Mouse (Mus musculus) embryonic stem cell, embryonic (primary cell): ENCODE data around the gene Rela.

Source experiments
- CTCF ChIA-PET, 4 experiments: fragments of 300-600 bp in 2 of 4; fragments of 350-600 bp in 2 of 4; sonication (Branson Sonifier 250); formaldehyde crosslinking; loops; one replicate each; lab custom pipeline; 2022; ENCODE audit warnings: inconsistent platforms in 2 of 4; lab: Charles Lee
- POLR2A ChIA-PET, 4 experiments: fragments of 300-600 bp in 2 of 4; fragments of 350-600 bp in 2 of 4; sonication (Branson Sonifier 250); formaldehyde crosslinking; loops; one replicate each; lab custom pipeline; 2022; ENCODE audit warnings: antibody characterized with exemption in 4 of 4, inconsistent platforms in 1 of 4; lab: Charles Lee

The Rela gene

GRCm38 (mm10) chr19:5647791-5648190, 10.5 kb downstream of the Rela start:
- CTCF ChIA-PET: interaction anchor here in 3 of 4 experiments (0.5 to 2.9 kb wide), 8 partner anchors 16 to 123 kb away, joined by 3 to 11 read pairs (median 3); partner anchors contain the start of genes Ap5b1 (in 2 of the 3), Ehbp1l1 (in 1 of the 3), Scyl1 (in 1 of the 3) and Sipa1 (in 1 of the 3)
- POLR2A ChIA-PET: interaction anchor here (0.5 to 10.2 kb wide), 37 partner anchors 7 to 865 kb away, joined by 3 to 99 read pairs (median 5); partner anchors contain the start of genes Rela (in 3 of the 4), Sipa1 (in 3 of the 4), Cfl1 (in 2 of the 4) and Mus81 (in 2 of the 4)

- ChIA-PET POLR2A (interaction anchor here (0.6 to 10.2 kb wide), 70 partner anchors 8 to 566 kb away, joined by 3 to 99 read pairs (median 4); partner anchors contain the start of genes Rela (in 4 of the 4), Sipa1 (in 4 of the 4), Map3k11 (in 3 of the 4) and Pcnx3 (in 3 of the 4)), CTCF (interaction anchor here (0.5 to 2.9 kb wide), 16 partner anchors 15 to 612 kb away, joined by 3 to 11 read pairs (median 3); partner anchors contain the start of genes Ap5b1 (in 2 of the 4), Ehbp1l1 (in 1 of the 4), Sipa1 (in 1 of the 4) and Snx32 (in 1 of the 4))
Measured at GRCm38 (mm10) chr19:5648401-5649297, 11.4 kb downstream of the Rela start.

GRCm38 (mm10) chr19:5649298-5649741, 12.0 kb downstream of the Rela start:
- ChIA-PET CTCF (interaction anchor here in 3 of 4 experiments (0.7 to 2.3 kb wide), 10 partner anchors 43 to 612 kb away, joined by 3 to 7 read pairs (median 4); partner anchors contain the start of genes Ap5b1 (in 1 of the 3) and Ehbp1l1 (in 1 of the 3)), POLR2A (interaction anchor here (0.6 to 10.2 kb wide), 49 partner anchors 8 to 567 kb away, joined by 3 to 99 read pairs (median 5); partner anchors contain the start of genes Sipa1 (in 4 of the 4), Rela (in 3 of the 4), Kat5 (in 2 of the 4) and Map3k11 (in 2 of the 4))

GRCm38 (mm10) chr19:5651502-5652274, 14.4 kb downstream of the Rela start:
- ChIA-PET CTCF (interaction anchor here in 2 of 4 experiments (0.6 to 1.0 kb wide), 2 partner anchors 29 to 108 kb away, joined by 3 to 4 read pairs; no protein-coding TSS in a partner anchor), POLR2A (interaction anchor here in 2 of 4 experiments (0.6 to 10.2 kb wide), 8 partner anchors 8 to 241 kb away, joined by 3 to 99 read pairs (median 4); partner anchors contain the start of genes Kat5 (in 1 of the 2), Map3k11 (in 1 of the 2), Pcnx3 (in 1 of the 2) and Sipa1 (in 1 of the 2))

- CTCF ChIA-PET: interaction anchor here in 3 of 4 experiments (0.6 to 1.0 kb wide), 4 partner anchors 10 to 1353 kb away, joined by 3 to 11 read pairs (median 4); no protein-coding TSS in a partner anchor
- POLR2A ChIA-PET: interaction anchor here in 3 of 4 experiments (0.5 to 10.2 kb wide), 11 partner anchors 9 to 223 kb away, joined by 3 to 99 read pairs (median 4); partner anchors contain the start of genes Ehbp1l1 (in 1 of the 3), Frmd8 (in 1 of the 3), Map3k11 (in 1 of the 3) and Pcnx3 (in 1 of the 3)
Measured at GRCm38 (mm10) chr19:5652570-5652969, 15.3 kb downstream of the Rela start.

- ChIA-PET POLR2A (interaction anchor here (0.6 to 10.2 kb wide), 38 partner anchors 7 to 431 kb away, joined by 3 to 99 read pairs (median 4); partner anchors contain the start of genes Map3k11 (in 2 of the 4), Mus81 (in 2 of the 4), Pcnx3 (in 2 of the 4) and Sipa1 (in 2 of the 4)), CTCF (interaction anchor here in 3 of 4 experiments (0.6 to 1.3 kb wide), 8 partner anchors 9 to 936 kb away, joined by 3 to 7 read pairs (median 4); partner anchors contain the start of genes Mus81 (in 1 of the 3) and Sipa1 (in 1 of the 3))
Measured at GRCm38 (mm10) chr19:5653969-5654719, 16.9 kb downstream of the Rela start.

- ChIA-PET CTCF (interaction anchor here in 3 of 4 experiments (0.5 to 1.3 kb wide), 4 partner anchors 9 to 1540 kb away, joined by 3 read pairs; partner anchors contain the start of genes Mus81 (in 1 of the 3) and Sipa1 (in 1 of the 3)), POLR2A (interaction anchor here (0.7 to 10.2 kb wide), 29 partner anchors 7 to 270 kb away, joined by 3 to 99 read pairs (median 4); partner anchors contain the start of genes Pcnx3 (in 3 of the 4), Map3k11 (in 2 of the 4), Sipa1 (in 2 of the 4) and Cdc42ep2 (in 1 of the 4))
Measured at GRCm38 (mm10) chr19:5654720-5655298, 17.5 kb downstream of the Rela start.

GRCm38 (mm10) chr19:5660942-5661751, 23.9 kb downstream of the Rela start:
- CTCF ChIA-PET: interaction anchor here in 2 of 4 experiments (0.5 to 1.6 kb wide), 7 partner anchors 20 to 273 kb away, joined by 3 to 4 read pairs (median 3); no protein-coding TSS in a partner anchor
- POLR2A ChIA-PET: interaction anchor here in 2 of 4 experiments (0.7 to 9.6 kb wide), 15 partner anchors 9 to 233 kb away, joined by 3 to 99 read pairs (median 4); partner anchors contain the start of genes Kat5 (in 1 of the 2), Map3k11 (in 1 of the 2), Pcnx3 (in 1 of the 2) and Rela (in 1 of the 2)

GRCm38 (mm10) chr19:5662310-5662709, 25.0 kb downstream of the Rela start:
- POLR2A ChIA-PET: interaction anchor here (0.6 to 9.6 kb wide), 21 partner anchors 8 to 262 kb away, joined by 3 to 99 read pairs (median 5); partner anchors contain the start of genes Cdc42ep2 (in 1 of the 4), Map3k11 (in 1 of the 4), Pcnx3 (in 1 of the 4) and Rela (in 1 of the 4)
- CTCF ChIA-PET: interaction anchor here in 3 of 4 experiments (0.8 to 2.4 kb wide), 9 partner anchors 10 to 133 kb away, joined by 3 to 11 read pairs (median 5); partner anchors contain the start of gene Ap5b1 (in 2 of the 3)

GRCm38 (mm10) chr19:5662981-5663913, 26.0 kb downstream of the Rela start, which contains the start of gene Sipa1:
TSS of gene Sipa1 (minus strand) at chr19:5663707.
- ChIA-PET POLR2A (interaction anchor here (0.7 to 9.6 kb wide), 50 partner anchors 8 to 591 kb away, joined by 3 to 99 read pairs (median 4); partner anchors contain the start of genes Ccdc85b (in 2 of the 4), Kat5 (in 2 of the 4), Map3k11 (in 2 of the 4) and Mus81 (in 2 of the 4)), CTCF (interaction anchor here (0.6 to 2.4 kb wide), 23 partner anchors 9 to 278 kb away, joined by 3 to 11 read pairs (median 3); partner anchors contain the start of genes Ap5b1 (in 2 of the 4), Fam89b (in 1 of the 4) and Mus81 (in 1 of the 4))

- ChIA-PET POLR2A (interaction anchor here in 2 of 4 experiments (0.9 to 9.6 kb wide), 12 partner anchors 10 to 274 kb away, joined by 3 to 99 read pairs (median 8); partner anchors contain the start of genes Map3k11 (in 1 of the 2), Mus81 (in 1 of the 2), Pcnx3 (in 1 of the 2) and Rnaseh2c (in 1 of the 2)), CTCF (interaction anchor here in 2 of 4 experiments (0.8 to 2.4 kb wide), 3 partner anchors 46 to 122 kb away, joined by 3 to 7 read pairs (median 6); no protein-coding TSS in a partner anchor)
Measured at GRCm38 (mm10) chr19:5664669-5665257, 27.5 kb downstream of the Rela start.

GRCm38 (mm10) chr19:5665465-5665864, 28.2 kb downstream of the Rela start:
- CTCF ChIA-PET: interaction anchor here in 1 of 4 experiments (0.9 kb wide), 1 partner anchor 46 kb away, joined by 3 read pairs; no protein-coding TSS in a partner anchor
- POLR2A ChIA-PET: interaction anchor here in 3 of 4 experiments (0.6 to 9.6 kb wide), 5 partner anchors 15 to 1000 kb away, joined by 3 to 99 read pairs (median 4); partner anchors contain the start of genes Map3k11 (in 1 of the 3) and Pcnx3 (in 1 of the 3)
